Mouse (Mus musculus): ENCODE data around the gene Tti1.

- TF ChIP-seq CTCF (IDR thresholded peaks at IDR 0.05; ENCODE audit: low read depth) (no peak), EP300 (optimal IDR thresholded peaks at IDR 0.05) (no peak)
These were observed 42.0 kb downstream of the Tti1 start for GRCm38 (mm10) chr2:157986235-157986634.
